Mouse (Mus musculus) inflammation-experienced regulatory T-cells, adult 6 months (primary cell): ENCODE measurements around the gene Atxn2. TPM values are rescaled to one million over a fixed set of nuclear protein-coding genes. Genes with fewer than 3 reads are reported as not detected.

Experiments
- ATAC-seq: one replicate; pipeline ENCODE4 v1.8.0; 2017
- polyA plus RNA-seq, 3 experiments: library from polyadenylated mRNA; unstranded; fragments of 100-300 nt; shearing (Covaris generic); gene quantifications; one replicate each; pipeline ENCODE4 v1.2.1; 2017

Atxn2 gene
- polyA plus RNA-seq, 3 experiments from 2014 or later = 18.4 to 48.0 (median 35.1) TPM

GRCm38 (mm10) chr5:121766038-121766773, 55.1 kb downstream of the Atxn2 start:
- no peak for ATAC-seq

- ATAC-seq = no peak
Measured at GRCm38 (mm10) chr5:121767564-121767963, 56.4 kb downstream of the Atxn2 start.

GRCm38 (mm10) chr5:121769827-121770226, 58.7 kb downstream of the Atxn2 start:
- no peak for ATAC-seq

- ATAC-seq = no peak
Measured at GRCm38 (mm10) chr5:121771611-121772010, 60.5 kb downstream of the Atxn2 start.

DNA sequence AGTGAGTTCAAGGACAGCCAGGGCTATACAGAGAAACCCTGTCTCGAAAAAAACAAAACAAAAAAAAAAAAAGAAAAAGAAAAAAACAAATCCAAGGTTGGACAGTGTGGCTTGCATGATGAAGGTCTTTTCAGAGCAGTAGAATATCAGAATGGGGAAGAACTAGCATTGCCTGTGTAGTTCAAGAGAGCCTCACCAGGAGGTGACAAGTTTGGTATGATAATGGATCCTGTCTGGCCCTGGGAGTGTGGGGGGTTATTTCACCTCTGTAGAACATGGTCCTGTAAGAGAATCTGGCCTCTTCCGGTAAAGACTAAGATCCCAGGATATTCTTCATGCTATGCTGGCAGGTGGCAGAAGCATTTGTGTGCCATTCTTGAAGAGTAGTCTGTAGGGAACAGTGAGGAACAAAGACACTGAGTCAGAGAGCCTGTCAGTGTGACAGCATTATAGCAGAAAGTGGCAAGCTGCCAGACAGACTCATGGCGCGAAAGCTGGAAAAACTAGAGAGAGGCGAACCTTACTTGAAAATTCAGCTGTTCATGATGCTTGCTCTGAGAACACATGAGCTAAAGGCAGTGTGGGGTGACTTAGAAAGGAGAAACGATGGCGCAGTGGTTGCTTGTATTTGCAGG, 67.5 kb downstream of the Atxn2 start:
- ATAC-seq = no peak

- no peak for ATAC-seq
Measured at GRCm38 (mm10) chr5:121780180-121780579, 69.0 kb downstream of the Atxn2 start.

- no peak for ATAC-seq
Measured at GRCm38 (mm10) chr5:121782467-121782866, 71.3 kb downstream of the Atxn2 start.

DNA sequence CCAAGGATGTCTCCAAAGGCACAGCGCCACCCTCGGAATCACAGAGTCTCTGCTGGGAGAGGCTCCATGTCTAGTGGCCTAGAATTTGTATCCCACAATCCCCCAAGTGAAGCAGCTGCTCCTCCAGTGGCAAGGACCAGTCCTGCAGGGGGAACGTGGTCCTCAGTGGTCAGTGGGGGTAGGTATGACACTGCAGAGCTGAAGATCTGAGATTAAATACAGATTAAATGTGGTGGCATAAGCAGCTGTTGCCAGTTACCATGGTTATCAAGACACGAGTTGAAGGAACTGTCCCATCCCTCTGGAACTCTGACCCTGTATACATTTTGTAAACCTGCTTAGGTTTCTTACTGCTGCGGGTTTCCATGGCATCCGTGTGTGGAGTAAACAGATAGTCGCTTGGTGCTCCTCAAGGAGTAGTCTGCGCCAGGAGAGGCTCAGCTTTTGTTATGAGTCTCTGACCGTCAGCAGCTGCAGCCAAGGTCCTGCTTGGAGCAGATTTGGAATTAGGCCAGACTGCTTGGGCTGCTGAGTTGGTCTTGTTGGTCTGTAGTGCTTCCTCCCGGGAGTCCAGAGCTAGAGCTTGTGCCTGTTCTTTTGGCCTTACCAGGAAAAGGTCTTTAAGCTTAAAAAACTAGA, 72.8 kb downstream of the Atxn2 start:
- no peak for ATAC-seq

- ATAC-seq = no peak
Measured at GRCm38 (mm10) chr5:121791026-121791425, 79.9 kb downstream of the Atxn2 start.

DNA sequence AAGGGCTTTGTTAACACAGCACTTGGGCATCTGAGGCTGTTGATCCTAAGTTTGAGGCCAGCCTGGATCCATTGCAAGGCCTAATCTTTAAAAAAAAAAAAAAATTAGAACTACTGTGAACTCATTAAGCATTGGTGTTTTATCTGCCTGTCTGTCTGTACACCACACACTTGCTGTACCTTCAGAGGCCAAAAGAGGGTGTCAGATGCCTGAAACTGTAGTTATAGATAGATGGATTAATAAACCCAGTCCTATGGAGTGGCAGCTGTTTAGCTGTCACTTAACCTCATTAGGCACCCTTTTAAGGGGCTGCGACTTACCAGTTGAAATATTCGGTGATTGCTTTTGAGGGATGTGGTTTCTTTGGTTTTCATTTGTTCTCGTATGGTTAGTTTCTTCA, 84.7 kb downstream of the Atxn2 start:
- ATAC-seq = peak; percentile 52

- no peak for ATAC-seq
Measured at GRCm38 (mm10) chr5:121798447-121798846, 87.3 kb downstream of the Atxn2 start.

- ATAC-seq = no peak
Measured at GRCm38 (mm10) chr5:121807186-121807585, 96.0 kb downstream of the Atxn2 start.

DNA sequence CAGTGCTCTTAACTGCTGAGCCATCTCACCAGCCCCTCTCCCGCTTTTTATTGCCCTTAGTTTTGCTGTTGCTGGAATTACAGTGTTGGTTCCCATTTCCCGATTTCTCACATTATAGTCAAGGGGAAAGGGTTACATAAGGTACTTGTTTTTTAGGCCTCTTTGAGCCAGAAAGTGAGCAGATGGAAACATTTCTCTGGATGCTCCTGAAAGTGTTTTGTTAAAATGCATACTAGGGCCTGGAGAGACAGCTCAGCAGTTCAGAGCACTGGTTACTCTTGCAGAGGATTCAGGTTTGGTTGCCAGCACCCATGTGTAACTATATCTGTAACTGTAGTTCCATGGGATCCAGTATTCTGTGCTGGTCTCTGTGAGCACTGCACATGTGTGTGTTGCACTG, 97.1 kb downstream of the Atxn2 start:
- ATAC-seq = no peak

DNA sequence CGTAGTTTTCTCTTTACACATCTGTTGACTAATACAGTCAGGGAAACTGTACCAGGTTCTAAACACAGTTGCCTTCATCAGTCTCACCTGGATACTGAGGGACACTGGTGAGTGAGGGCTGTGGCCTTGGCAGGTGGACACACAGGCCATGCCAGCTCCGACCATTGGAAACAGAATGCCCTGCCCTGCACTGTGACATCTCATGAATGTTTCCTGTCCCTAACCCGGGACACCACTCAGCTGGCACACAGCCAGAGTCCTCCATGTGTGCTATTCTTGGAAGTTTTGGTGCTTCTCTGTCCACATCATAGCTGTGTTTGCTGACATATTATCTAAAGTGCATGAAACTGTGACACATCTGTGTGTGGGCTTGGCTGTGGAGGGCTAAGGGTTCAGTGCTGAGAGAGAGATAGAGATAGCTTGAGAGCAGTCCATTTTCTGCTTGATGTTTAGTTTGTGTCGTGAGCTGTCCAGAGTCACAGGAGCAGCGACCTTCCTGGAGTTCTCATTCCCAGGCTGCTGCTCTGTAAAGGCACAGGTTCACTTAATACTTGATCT, 98.6 kb downstream of the Atxn2 start:
- no peak for ATAC-seq

- no peak for ATAC-seq
Measured at GRCm38 (mm10) chr5:121810331-121811151, 99.4 kb downstream of the Atxn2 start.

- ATAC-seq = peak; percentile 27
Measured at GRCm38 (mm10) chr5:121811485-121811931, 100.4 kb downstream of the Atxn2 start.

- ATAC-seq = peak; percentile 66
Measured at GRCm38 (mm10) chr5:121812526-121813243, 101.5 kb downstream of the Atxn2 start.

DNA sequence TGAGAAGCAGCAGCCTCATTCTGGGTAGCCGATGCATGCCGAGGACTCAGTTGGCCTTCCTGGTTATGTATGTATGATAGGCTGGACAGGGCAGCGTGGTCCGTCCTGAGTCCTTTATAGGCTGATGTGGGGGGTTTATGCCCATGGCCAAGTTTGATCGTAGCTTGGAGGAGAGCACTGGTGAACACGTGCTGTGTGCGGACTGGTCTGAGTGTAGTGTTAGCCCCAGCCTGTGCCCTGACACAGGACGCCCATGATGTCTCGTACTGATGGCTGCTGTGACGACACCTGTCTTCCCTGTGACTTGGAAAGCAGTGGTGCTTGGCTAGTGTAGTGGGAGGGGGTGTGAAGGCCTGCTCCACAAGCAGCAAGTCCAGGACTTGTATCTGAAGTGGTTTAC, 102.6 kb downstream of the Atxn2 start:
- no peak for ATAC-seq

GRCm38 (mm10) chr5:121815067-121815466, 103.9 kb downstream of the Atxn2 start:
- no peak for ATAC-seq

DNA sequence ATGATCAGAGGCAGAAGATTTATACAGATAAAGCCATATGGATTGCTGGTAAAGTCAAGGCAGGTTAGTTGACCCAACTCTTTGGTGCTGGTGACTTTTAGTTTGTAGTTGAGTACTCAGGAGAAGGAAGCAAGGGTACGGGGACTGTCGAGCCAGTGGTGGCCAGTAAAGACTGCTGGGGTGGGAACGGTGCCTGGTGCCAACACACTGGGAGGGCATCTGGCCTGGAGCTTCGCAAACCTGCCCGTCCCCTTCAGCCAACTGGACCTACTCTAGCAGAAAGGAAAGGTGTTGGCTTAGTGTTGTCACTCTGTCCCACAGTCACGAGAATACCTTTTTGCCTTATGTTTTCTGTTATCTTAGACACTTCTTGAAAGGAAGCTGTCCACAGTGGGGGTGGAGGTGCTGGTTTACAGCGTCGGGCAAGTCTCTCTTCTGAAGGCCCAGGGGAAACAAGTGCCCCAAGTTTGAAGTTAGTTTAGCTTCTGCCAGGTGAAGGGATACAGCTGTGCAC, 104.8 kb downstream of the Atxn2 start:
- no peak for ATAC-seq

DNA sequence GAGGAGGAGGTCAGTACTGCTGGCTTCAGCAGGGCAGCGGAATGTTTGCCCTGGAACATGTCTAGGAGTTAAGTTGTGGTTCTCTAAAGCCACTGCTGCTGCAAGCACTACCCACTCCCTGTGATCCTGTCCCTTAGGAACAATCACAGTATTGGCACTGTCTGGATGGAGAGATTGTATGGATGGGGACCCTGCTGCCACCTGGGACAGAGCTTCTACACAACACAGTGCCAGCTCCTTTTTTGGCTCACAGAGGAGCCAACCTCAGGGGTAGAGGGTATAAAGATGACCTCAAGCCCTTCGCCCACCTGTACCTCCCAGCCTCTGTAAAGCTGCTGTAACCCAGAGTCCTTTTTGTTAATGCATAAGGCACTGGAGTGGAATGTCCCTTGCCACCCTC, 105.5 kb downstream of the Atxn2 start:
- ATAC-seq = no peak

DNA sequence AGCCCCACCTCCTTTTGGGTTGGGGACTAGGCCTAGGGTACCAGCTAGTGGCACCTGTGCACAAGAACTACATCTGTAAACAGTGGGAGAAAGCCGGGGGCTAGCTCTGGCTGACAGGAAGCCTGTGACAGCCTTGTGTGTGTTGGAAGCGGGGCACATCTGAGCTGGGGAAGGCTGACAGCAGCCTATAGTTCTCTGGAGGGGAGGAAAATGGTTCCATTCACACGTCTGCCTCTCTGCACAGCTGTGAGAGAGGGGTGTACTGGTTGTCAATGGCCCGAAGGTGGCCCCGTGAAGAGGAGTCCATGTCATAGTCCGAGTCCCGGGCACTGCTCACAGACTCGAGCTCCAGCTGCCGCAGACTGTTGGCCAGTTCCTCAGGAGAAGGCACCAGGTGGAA, 106.4 kb downstream of the Atxn2 start:
- no peak for ATAC-seq
